Mouse (Mus musculus): ENCODE data around the gene Cep72. TPM values are rescaled to one million over a fixed set of nuclear protein-coding genes. Genes with fewer than 3 reads are reported as not detected.
"Not testable (repeated sequence)": the region's sequence is repeated elsewhere in the genome, so short reads cannot be mapped to it uniquely, and the experiment has no call there.

Cep72 gene
- polyA plus RNA-seq, 2 experiments from 2014 or later, result 10.2 to 11.0 TPM

DNA sequence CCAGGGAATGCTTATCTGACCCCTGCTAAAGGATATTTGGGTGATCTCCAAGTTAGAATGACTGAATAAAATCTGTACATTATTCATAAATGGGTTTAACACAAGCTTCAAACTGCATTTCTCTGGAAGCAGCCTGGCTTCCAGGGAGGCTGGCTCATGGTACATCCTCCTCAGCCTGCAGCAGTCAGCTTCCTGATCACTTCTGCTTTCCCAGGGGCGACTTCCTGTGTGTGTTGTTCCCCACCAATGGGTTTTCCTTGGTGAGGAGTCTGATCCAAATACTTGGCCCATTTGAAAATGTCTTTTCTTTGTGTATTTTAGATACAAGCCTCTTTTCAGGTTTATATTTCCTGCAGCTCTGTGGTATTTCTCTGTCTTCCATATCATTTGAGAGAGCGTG is 33.1 kb downstream of the Cep72 start:
- no peak for ATAC-seq

DNA sequence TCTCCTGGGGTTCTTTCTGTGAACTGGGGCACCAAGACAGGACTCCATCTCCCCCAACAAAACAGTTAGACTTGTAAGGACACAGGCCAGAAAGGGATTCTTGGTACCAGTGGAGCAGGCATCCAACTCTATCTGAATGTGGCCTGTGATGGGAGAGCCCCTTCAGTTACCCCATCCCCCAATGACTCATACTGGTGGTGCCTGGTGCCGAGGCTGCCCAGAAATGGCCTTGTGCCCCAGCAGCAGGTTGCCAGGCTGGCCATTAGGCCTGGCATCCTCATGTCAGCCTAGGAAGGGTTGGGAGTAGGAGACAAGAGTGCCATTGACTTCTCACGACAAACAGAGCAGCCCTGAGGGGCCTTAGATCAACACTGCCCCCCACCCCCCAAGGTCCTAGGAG is 34.0 kb downstream of the Cep72 start:
- ATAC-seq, result no peak

DNA sequence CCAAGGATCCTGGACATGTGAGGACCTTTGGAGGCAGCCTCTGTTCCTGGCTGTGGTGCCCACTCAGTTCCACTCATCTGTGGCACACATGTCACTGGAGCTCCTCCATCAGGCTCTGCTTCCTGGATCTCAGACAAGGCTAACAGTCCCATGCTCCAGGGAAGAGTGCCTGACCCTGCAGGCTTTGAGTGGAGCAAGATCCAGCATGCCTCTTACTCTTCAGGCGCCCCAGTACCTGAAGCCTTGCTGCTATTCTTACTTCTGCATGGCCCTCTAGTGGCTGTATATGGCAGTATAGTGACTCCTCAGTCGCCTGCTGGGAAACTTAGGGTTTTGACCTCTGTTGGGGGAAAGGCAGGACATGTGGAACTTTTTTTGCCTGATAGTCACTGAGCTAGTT is 35.9 kb downstream of the Cep72 start:
- peak; percentile 63 for ATAC-seq

DNA sequence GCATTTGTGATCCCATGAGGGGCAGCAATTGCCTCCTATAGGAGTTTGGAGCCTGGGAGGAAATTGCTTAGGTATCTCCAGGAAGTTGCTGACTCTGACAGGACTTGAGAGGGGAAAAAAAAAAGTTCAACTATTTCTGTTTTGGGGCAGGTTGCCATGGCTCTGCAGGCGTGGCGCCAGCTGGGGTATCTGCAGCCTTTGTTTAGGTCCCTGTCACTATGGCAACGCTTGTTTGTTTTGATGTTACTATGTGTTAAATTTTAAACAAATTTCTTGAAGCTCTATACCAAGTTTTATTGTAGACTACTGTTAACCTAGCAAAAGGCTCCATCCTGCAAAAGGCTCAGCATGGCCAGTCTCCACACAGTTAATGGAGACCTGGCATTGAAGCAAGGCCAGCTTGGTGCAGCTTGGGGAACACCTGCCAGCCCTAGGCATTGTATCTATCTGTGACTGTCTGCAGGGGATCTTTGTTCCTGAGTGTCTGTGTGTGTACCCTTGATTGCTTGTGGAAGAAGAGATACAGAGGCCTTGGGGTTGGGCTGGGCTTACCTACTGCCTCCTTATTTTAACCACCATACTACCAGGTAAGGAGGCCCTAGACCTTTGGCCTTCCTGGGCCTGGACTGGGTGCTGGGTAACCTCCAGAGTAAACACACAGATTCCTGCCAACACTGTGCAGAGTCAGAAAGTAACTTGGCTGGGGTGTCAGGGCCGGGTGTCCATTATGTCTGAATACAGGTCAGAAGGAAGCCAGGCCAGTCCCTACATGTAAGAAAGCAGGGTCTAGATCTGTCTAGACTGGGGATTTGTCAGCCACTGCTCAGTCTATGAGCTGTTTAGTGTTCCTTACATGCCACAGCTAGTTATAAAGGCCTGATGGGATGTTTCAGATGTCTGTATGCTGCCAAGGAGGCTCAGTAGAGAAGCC is 36.7 kb downstream of the Cep72 start:
- peak; percentile 62 for ATAC-seq

DNA sequence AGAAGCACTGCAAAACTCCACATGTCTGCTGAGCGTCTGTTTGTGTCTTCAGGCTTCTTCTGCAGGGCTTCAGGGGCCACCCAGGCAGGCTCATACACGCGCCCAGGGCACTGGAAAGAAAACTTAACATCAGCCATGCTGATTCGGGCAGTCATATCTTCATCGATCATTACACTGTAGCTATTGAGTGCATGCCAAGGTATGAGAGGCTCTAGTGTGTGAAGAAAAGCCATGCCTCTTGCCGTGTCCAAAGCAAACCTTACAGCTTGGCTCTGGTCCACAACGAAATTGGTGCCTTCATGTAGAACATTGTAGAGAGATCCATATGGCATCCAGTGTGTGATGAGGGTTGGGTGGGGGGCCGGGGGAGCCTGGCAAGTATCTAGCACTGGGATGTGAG is 43.1 kb downstream of the Cep72 start:
- not testable (repeated sequence) for ATAC-seq

DNA sequence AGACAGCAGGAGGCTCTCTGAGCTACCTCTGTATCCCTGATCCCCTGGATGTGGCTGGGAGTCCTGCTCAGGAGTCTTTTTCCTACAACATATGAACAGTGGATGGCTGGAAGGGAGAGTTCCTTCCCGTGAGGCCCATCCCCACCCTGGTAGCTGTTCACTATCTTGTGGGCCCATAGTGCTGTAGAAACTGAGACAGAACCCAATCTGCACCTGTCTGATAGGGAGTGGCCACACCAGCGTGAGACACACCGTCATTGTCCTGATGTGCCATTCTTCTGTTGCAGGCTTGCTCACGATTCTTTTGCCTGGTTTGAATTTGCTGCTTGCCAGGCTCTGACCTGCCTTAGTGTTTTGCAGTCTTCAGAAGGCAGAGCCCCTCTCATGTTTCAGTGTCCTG is 44.7 kb downstream of the Cep72 start:
- no peak for ATAC-seq

DNA sequence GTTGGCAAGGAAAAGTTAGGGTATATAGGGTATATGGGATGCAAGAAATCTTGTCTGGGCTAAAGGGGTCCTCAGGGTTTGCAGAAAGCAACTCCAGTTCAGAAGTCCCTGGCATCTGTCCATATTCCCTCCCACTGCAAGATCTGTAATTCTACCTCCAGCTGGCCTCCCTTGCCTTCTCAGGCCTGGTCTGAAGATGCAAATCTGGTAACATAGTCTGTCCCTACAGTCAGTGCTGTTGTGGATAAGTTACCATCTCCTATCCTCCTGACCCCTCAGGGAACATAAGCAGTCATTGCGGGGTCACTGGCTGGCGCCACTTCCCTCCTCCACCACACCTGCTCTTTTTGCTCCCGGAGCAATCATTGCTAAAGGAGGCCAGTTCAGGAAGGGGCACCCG is 46.2 kb downstream of the Cep72 start:
- no peak for ATAC-seq

DNA sequence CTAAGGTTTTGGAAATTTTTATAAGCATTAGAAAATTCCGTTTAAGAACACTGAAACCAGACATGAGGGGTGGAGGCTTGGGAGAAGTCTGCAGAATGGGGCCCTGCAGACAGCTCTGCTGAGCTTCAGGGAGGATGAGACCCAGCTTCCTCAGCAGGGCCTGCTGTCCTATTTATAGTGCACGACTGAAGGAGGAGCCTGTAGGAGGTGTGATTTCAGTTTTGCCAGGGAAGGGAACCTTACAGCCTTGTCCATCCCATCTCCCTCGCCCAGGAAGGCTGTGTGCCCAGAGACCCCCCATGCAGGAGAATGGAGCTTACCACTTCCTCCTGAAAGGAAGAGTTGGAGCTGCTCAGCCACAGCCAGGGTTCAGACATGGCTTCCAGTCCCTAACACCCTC is 51.4 kb downstream of the Cep72 start:
- ATAC-seq, result no peak

DNA sequence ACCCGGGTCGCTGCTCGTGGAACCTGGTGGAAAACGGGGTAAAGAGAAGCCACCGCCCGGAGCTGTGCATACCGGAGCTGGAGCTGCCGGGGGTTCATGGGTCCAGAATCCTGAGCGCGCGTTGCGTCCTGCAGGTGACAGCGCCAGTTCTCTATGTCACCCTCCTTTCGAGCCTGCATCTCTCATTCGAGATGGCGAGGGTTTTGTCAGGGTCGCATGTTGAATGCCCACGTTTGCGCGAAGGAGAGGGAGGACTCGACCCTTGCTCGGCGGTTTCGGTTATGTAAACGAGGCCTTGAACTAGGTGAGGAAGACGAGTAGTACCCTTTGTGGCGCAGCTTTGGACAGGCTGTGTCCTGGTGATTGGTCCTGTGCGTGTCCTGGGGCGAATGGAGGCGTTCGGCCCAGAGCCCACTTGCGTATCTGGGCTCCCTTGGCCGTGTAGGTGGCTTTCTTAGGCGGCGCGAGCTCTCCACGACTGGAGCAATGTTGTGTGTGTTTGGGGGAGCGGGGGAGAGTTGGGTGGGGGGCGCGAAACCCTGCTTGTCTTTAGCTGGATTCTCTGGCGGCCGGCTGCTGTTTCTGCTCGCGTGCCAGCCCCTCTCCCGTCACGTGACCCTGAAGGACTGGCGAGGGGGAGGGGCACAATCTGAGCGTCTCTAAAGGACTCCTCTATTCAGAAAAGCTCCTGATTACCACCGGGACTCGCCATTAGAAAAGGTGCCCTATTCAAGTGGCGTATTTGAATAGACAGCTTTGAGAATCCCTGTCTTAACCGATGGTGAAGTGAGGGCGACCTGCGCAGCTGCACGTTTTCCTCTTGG is 52.1 kb downstream of the Cep72 start:
- ATAC-seq, result peak; percentile 14

DNA sequence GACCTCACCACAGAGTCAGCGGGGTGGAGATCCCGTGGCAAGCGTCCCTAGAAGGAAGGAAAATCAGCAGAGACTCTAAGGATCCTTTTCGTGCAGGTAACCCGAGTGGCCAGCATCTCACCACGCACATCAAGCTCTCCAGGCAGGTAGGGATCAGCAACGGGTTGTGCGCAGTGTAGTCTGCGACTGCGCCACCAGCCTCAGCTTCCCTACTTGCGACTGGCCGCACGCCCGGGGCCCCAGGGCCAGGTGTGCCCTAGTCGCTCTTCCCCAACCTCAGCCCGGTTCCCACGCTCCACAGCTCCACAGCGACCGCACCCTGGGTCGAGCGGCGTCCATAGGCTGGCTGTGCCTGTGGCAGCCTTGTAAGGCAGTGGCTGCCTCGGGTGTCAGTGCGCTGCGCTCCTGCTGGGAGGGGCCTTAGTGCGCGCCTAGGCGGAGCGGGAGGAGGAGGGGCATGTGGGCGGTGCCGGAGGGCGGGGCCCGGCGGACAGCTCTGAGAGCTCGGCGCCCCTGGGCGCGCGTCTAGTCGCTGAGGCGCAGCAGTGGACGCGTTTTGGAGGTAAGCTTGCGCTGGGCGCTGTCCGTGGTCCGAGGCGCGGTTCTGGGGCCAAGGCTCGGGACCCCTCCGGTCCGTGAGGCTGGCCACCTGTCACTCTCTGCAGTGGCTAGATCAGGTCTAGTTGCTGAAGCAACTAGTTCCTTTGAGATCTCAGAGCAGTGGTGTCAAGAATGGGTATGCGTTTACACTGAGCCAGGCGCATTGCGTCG is 53.0 kb downstream of the Cep72 start, which contains the start of gene Tppp:
TSS of gene Tppp (plus strand) at position 460 of the 771 bp plus-strand sequence.
- ATAC-seq, result peak; percentile 96

DNA sequence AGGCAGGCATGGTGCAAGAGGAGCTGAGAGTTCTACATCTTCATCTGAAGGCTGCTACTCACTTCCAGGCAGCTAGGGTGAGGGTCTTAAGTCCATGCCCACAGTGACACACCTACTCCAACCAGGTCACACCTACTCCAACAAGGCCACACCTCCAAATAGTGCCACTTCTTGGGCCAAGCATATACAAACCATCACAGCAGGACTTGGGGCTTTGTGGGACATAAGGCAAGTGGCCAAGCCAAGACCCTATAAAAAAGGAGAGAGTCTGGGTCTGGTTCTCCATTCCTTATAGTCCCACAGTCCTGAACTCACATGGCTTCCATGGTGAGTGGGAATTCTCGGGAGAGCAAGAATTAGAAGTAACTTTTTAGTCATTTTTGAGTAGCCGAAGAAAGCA is 53.9 kb downstream of the Cep72 start:
- ATAC-seq, result not testable (repeated sequence)

DNA sequence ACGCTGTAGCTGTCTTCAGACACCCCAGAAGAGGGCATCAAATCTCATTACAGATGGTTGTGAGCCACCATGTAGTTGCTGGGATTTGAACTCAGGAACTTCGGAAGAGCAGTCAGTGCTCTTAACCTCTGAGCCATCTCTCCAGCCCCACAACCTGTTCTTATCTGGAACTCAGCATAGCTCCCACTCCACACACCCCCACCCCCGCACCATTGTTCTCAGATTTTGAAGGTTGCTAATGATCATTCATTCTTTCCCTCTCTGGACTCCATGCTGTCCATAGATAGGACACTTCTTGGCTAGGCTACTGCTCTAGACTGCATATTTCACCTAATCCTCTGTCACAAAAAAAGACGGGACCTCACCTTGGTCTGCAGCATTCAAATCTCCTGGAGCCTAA is 55.2 kb downstream of the Cep72 start:
- not testable (repeated sequence) for ATAC-seq

DNA sequence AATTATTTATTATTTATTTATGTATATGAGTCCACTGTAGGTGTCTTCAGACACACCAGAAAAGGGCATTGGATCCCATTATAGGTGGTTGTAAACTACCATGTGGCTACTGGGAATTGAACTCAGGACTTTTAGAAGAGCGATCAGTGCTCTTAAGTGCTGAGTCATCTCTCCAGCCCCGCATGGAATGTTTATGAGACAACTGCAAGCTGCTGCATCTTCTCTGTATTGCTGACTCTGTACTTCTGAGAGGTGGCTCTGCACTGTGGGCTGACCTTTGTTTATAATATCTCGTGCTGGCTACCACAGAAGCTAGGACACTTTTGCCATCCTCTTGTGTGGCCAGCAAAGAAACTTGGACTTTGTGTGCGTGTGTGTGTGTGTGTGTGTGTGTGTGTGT is 60.6 kb downstream of the Cep72 start:
- no peak for ATAC-seq

DNA sequence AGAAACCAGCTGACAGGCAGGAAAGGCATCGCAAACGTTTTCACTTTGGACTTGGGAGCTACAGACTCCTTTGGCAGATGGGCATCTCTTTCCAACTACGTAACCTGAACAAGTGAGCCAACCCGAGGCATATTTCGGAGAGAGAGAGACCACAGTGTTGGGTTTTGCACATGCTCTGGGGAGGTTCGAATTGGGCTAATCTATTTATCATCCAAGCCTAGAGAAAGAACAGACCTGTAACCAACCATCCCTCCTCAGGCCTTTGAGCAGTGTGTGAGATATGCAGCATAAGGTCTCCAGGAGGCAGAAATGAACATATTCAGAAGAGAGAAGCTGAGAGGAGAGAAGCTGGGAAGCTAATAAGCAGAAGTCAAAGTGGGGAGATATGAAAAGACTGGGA is 61.1 kb downstream of the Cep72 start:
- no peak for ATAC-seq

DNA sequence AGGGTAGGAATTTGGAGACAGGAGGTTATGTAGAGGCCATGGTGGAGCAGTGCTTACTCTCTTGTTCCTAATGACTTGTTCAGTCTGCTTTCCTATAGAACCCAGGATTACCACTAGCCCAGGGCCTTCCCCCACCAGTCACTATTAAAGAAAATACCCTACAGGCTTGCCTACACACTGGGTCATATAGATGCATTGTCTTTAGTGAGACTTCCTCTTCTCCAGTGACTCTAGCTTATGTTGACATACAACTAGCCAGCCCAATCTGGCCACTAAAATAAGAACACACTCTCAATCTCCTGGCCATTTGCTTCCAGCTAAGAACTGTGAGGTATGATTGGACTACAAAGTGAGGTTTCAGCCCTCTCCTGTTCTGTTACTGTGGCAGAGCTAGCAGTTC is 61.6 kb downstream of the Cep72 start:
- ATAC-seq, result no peak

DNA sequence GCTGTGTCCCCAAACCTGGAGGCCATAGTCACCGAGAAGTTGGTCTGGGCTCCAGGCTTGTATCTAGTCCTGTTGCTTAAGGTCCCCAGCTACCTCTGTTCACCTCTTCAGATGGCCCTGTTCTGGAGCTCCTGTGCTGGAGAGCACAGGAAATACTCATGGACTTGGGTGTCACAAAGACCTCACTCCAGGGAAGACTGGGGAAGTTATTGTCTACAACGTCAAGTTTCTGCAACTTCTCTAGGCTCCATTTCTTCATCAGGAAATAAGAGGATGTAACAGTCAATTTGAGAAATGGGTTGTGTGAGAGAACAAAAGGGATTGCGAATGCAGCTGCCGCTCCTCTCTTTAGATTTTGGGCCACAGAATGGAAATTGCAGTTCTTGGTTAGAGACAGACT is 65.6 kb downstream of the Cep72 start:
- ATAC-seq, result no peak

DNA sequence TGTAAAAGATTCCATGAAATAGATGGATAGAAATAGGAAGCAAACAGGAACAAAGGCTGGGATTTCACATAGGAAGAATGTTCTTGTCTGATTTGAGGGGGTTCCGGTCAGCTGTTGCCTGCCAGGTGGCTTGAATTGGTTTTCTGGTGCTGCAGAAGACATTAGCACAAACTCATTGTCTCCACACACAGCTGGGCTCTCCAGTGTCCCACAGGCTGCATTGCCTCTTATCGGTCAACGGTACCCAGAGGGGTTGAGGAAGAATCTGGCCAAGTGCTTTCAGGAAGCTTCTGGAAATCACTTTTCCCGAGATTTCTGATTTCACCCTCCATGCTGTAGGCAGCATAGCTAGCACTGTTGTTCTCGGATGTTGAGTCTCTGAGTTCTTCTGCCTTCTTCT is 70.8 kb downstream of the Cep72 start:
- ATAC-seq, result no peak

DNA sequence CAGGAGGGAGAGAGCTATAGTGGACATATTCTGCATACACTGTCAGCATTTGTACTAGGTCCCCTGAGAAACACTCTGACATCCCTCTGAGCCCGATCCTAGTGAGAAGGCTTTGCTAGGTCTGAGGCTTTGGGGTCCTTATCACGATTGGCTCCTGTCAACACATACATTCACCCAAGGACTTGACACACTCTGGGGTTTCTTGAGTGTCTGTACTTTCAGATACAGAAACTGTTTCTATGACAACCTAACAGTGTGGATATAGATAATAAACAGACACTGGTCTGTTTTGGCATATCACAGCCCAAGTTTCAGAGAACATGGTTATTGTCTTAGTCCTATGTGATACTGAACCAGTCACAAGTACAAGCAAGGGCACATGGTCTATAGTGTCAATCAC is 71.3 kb downstream of the Cep72 start:
- no peak for ATAC-seq

DNA sequence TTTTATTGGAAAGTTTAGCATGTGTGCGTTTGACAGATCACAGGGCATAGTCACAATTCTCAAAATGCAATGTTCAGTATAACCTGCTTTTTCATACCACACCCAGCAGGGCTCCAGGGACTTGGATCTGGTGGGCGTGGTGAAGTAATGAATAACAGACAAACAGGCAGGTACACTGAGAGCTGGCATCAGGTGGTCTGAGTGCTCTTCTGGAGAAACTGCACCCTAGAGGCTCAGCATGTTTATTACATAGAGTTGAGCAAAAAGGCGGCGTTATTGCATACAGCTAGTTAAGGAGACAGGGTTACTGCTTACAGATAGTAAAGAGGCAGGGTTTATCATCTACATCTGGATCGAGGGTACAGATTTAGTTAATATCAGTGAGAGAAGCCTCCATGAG is 71.8 kb downstream of the Cep72 start:
- ATAC-seq, result no peak
